ENCODE assay signal across 11 mouse cellular contexts in the genomic region with DNA sequence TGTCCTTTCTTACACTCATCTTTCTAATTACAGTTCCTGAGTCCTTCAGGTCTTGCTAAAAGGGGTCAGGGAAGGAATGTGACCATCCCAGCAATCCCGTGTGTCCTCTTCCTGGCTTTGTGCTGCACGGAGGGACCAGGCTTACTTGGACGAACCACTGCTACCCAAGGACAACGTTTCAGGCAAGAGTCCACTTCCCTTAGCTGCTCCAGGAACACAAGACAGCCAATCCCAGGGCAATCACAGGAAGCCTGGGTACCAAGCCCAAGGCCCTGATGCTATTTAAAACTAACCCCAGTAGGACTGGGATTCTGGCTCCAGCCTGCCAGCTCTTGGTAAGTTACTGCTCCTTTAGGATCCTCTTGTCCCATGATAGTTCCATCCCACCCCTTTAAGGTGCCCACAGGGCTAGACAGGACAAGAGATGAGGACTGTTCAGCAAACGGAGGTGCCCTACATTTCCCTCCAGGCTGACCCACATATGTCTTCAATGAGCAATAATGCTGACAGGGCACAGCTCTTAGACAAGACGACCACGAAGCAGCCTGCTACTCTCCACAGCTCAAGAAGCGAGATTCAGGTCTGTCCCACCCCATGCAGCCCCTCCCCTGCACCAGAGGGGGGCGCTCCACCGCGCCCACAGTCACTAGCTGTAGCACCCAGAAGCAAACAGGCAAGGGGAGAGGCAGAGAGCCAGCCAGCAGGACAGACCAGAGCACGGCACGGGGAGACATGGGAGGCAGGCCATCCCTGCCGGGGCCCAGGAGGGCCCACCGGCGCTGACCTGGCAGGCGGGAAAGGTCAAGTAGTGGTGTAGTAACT.
DNase-seq lines count a peak whose midpoint lies in the region; ATAC-seq and TF ChIP-seq lines count a peak whose summit lies in the region.
"Had no signal": no experiment of that assay in that cellular context is flagged by ENCODE, and none has a peak within 500 bp of the region (broad histone marks: within the 10 kb centered on the region; RNA-seq: fewer than 3 reads in every experiment).

No protein-coding gene starts in this region.

- peaks cover 7% of the 10 kb centered on the region; the same call in 1 of the 2 replicates for H3K4me1 ChIP-seq in forebrain, embryonic 10.5 days
- H3K4me1 ChIP-seq in forebrain, embryonic 15.5 days = no peaks in the 10 kb centered on the region
- H3K4me1 ChIP-seq in lung, adult 2 months (ENCODE audit: control insufficient read depth, insufficient read depth, low read length) = no peaks in the 10 kb centered on the region
- peaks cover 10% of the 10 kb centered on the region for H3K4me1 ChIP-seq in embryonic facial prominence, embryonic 10.5 days

- WGBS in forebrain, embryonic 10.5 days = 65% methylated on average over 17 of the region's 17 CpGs
- WGBS in forebrain, embryonic 15.5 days = 74% methylated on average over 17 of the region's 17 CpGs
- WGBS in lung, adult 2 months = 58% methylated on average over 17 of the region's 17 CpGs
- WGBS in embryonic facial prominence, embryonic 10.5 days = 57% methylated on average over 17 of the region's 17 CpGs

- DNase-seq in forebrain, embryonic 10.5 days (ENCODE audit: extremely low spot score, low spot score) = no peak
- DNase-seq in lung, adult 2 months = no peak
- no peak for DNase-seq in lung, postnatal 36 days
- peak; percentile 25 for DNase-seq in embryonic facial prominence, embryonic 10.5 days (ENCODE audit: low spot score)
- DNase-seq in retina, postnatal 1 day = peak; percentile 50
- DNase-seq in thymus, postnatal 14 days = no peak
- DNase-seq: gastrocnemius, postnatal 36 days; kidney, adult 9 months had no signal

- no peak overlapping the region for H3K4me3 ChIP-seq in forebrain, embryonic 10.5 days
- no peak overlapping the region for H3K4me3 ChIP-seq in forebrain, embryonic 15.5 days
- no peak overlapping the region for H3K4me3 ChIP-seq in lung, adult 2 months (replicated peaks; ENCODE audit: extremely low read depth, low read depth, low read length)
- no peak overlapping the region for H3K4me3 ChIP-seq in embryonic facial prominence, embryonic 10.5 days

- no peak for TF ChIP-seq POLR2A in lung, adult 2 months (IDR thresholded peaks at IDR 0.05; ENCODE audit: borderline replicate concordance, extremely low read depth, low read depth, low read length)

- no peak; the same call in 1 of the 2 replicates for ATAC-seq in forebrain, embryonic 15.5 days (replicated peaks)
- ATAC-seq in monocyte, adult 5-6 weeks (replicated peaks; ENCODE audit: insufficient number of reproducible peaks, low FRiP score, low TSS enrichment, poor library complexity, severe bottlenecking) = no peak

- H3K4me2 ChIP-seq in forebrain, embryonic 15.5 days (replicated peaks) = no peak overlapping the region
- H3K4me2 ChIP-seq: midbrain, embryonic 11.5 days had no signal

- H3K27me3 ChIP-seq in forebrain, embryonic 10.5 days (ENCODE audit: poor library complexity, severe bottlenecking) = no peaks in the 10 kb centered on the region
- no peaks in the 10 kb centered on the region for H3K27me3 ChIP-seq in forebrain, embryonic 15.5 days
- no peaks in the 10 kb centered on the region for H3K27me3 ChIP-seq in embryonic facial prominence, embryonic 10.5 days (replicated peaks; ENCODE audit: low read depth, poor library complexity, severe bottlenecking)

- H3K9me3 ChIP-seq in forebrain, embryonic 10.5 days = no peaks in the 10 kb centered on the region
- no peaks in the 10 kb centered on the region for H3K9me3 ChIP-seq in forebrain, embryonic 15.5 days
- H3K9me3 ChIP-seq in embryonic facial prominence, embryonic 10.5 days = no peaks in the 10 kb centered on the region

- 0 out of 2 replicates have a peak overlapping the region, but pooled peaks have one; percentile 1 for H3K27ac ChIP-seq in forebrain, embryonic 10.5 days
- no peak overlapping the region for H3K27ac ChIP-seq in forebrain, embryonic 15.5 days (replicated peaks)
- H3K27ac ChIP-seq in embryonic facial prominence, embryonic 10.5 days (replicated peaks) = no peak overlapping the region

- 0 out of 2 replicates have a peak, but pooled peaks have one; percentile 1 for TF ChIP-seq CTCF in lung, adult 2 months (IDR thresholded peaks at IDR 0.05; ENCODE audit: insufficient read depth, low read length)

- H3K9ac ChIP-seq in forebrain, embryonic 15.5 days (replicated peaks) = no peak overlapping the region

- H3K36me3 ChIP-seq in forebrain, embryonic 10.5 days (replicated peaks) = peaks cover 86% of the 10 kb centered on the region
- no peaks in the 10 kb centered on the region for H3K36me3 ChIP-seq in forebrain, embryonic 15.5 days
- peaks cover 48% of the 10 kb centered on the region for H3K36me3 ChIP-seq in embryonic facial prominence, embryonic 10.5 days (replicated peaks)

Comparison
In these comparisons a context has a peak if more than half of its experiments do, and no peak if none do; other contexts are left out.
1. DNase-seq: peak in embryonic facial prominence, embryonic 10.5 days (single experiment) and retina, postnatal 1 day (single experiment); none in forebrain, embryonic 10.5 days (single experiment), lung, adult 2 months (single experiment), lung, postnatal 36 days (single experiment) and thymus, postnatal 14 days (single experiment).